Mouse (Mus musculus) mesoderm, embryonic 11.5 days (tissue): Measurements from ENCODE around the gene Snai1.

Source experiments
- DNase-seq: peaks from one replicate; pipeline ENCODE4 v3.0.0-alpha.2; 2012; ENCODE audit warnings: low read depth, low spot score

Snai1 gene

DNA sequence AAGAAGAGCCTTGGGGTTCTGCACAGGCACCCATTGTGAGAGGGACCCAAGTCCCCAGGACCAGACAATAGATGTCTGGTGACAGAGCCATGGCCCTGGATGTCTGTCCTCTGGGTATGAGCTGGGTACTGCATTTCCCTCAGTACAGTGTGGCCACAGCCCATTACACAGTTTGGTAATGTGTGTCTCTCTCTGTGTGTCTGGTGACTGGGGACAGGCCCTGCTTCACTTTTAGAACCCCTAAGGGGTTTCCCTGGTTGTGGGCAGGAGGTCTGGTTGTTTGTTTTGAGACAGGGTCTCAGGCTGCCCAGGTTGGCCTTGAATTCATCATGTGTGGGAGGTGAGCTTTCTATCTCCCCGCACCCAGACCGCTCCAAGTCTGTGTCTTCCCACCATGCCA is 47.3 kb downstream of the Snai1 start:
- DNase-seq = no peak

- no peak for DNase-seq
Measured at GRCm38 (mm10) chr2:167586041-167586440, 48.0 kb downstream of the Snai1 start.

GRCm38 (mm10) chr2:167586976-167587375 is 49.0 kb downstream of the Snai1 start:
- DNase-seq = no peak

- DNase-seq = no peak
Measured at GRCm38 (mm10) chr2:167588774-167589577, 51.0 kb downstream of the Snai1 start.
